Mouse (Mus musculus): ENCODE data around the gene Avp.
"Not testable (repeated sequence)": the region's sequence is repeated elsewhere in the genome, so short reads cannot be mapped to it uniquely, and the experiment has no call there.

Avp gene

DNA sequence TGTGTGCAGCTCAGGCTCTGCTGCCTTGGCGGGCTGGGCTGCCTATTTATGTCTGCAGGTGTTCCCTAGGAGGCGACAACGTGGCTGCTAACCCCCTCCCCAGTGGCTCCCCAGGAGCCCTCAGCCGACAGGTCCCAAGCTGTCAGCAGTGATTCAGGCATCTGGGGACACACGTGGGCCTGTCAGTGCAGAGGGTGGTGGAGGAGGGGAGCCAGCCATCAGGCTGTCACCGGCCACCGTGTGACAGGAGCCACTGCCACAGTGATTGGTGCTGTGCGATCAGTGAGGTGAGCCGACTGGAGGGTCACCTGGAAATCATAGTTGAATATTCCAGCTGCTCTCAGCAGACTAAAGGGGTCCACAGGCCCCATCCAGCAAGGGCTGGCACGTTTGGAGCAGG, at the start of gene Avp:
Avp (minus strand) TSS at position 3 of the 400 bp plus-strand sequence.
- no peak for DNase-seq (ENCODE audit: low spot score in 2 of 2)

- peak; percentile 87 to 96 for DNase-seq (ENCODE audit: low spot score in 2 of 2)
These were observed 47.5 kb upstream of the Avp start, which contains the start of the genes Fastkd5 and Ubox5 for GRCm38 (mm10) chr2:130629839-130630203. Gene Fastkd5, minus strand, starts transcription at chr2:130630027. Gene Ubox5, minus strand, starts transcription at chr2:130630038.

- DNase-seq (ENCODE audit: low spot score in 2 of 2) = no peak
These were observed 46.9 kb upstream of the Avp start for GRCm38 (mm10) chr2:130629080-130629838.

- peak in 1 of 2 experiments; percentile 67 for DNase-seq (ENCODE audit: low spot score in 2 of 2)
These were observed 46.1 kb upstream of the Avp start for GRCm38 (mm10) chr2:130628424-130628823.

GRCm38 (mm10) chr2:130618972-130619371, 36.6 kb upstream of the Avp start:
- no peak for DNase-seq (ENCODE audit: low spot score in 2 of 2)

GRCm38 (mm10) chr2:130613091-130613490, 30.7 kb upstream of the Avp start:
- no peak for DNase-seq (ENCODE audit: low spot score in 2 of 2)

- no peak for DNase-seq (ENCODE audit: low spot score in 2 of 2)
These were observed 19.8 kb upstream of the Avp start for GRCm38 (mm10) chr2:130602195-130602594.

- DNase-seq (ENCODE audit: low spot score in 2 of 2) = no peak
These were observed 16.0 kb upstream of the Avp start for GRCm38 (mm10) chr2:130598399-130598798.

DNA sequence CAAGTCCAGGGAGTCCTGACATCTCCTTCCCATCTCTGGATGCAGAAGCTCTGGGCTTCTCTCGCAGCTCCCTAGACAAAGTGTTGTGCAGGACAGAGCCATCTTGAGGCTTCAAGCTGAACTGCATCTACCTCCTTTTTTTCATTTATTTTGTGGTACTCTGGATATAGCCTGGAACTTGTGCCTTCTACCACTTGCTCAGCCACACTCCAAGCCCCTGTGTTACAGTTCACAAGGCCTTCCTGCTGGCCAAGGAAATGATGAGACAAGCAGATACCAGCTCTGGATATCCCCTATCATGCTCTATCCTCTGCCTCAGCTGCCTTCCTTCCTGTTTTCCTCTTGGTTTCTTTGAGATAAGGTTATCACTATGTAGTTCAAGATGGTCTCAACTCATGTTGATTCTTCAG, 15.3 kb upstream of the Avp start:
- DNase-seq (ENCODE audit: low spot score in 2 of 2) = no peak

DNA sequence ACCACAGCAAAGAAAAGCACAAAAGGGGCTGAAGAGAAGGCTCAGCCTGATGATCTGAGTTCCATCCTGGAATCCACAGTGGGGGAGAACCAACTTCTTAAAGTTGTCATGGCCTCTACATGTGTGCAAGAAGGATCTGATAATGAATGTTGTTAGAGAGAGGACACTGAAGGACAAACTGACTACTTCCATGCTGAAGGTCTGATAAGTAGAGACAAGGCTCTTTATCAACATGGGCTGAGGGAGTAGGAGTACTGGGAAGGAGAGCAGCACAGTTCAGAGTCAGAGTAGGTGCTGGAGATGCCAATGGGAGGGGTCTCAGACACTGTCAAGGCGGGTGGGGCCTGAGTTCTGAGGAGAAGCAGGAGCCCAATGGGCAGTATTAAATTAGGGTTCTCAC, 13.2 kb upstream of the Avp start:
- DNase-seq (ENCODE audit: low spot score in 2 of 2) = no peak

DNA sequence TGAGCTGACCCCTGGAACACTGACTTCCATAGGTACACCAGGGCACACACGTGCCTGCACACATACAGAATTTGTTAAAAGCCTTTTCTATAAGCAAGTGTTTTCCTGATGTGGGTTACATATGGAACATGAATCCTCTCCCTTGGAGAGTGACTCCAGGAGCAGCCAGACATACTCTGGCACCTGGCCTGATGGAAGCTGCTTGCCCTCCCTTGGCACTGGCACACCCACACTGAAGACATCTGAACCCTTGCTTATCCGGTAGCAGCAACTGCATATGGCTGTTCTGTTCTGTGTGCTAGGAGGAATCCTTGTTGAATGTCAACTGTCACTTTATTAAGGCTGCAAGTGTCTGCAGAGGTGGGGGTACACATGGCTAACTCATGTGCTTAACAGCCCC, 8.7 kb upstream of the Avp start:
- no peak for DNase-seq (ENCODE audit: low spot score in 2 of 2)

DNA sequence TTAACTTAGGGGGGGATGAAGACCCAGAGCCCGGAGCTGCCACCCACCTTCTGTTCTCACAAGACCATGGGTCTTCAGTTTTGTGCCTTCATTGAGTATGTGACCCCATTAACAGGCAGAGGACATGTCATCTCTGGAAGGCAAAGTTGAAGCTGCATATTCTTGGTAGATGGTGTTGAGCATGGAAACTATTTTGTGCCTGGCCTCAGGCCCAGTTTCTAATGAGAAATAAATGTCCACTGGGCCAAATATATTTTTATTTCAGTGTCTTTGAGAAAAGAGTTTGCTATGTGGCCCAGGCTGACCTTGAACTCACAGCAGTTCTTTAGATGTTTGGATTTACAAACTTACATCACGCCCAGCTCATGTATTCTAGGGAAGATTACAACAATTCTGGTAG, 7.4 kb upstream of the Avp start:
- no peak for DNase-seq (ENCODE audit: low spot score in 2 of 2)

DNA sequence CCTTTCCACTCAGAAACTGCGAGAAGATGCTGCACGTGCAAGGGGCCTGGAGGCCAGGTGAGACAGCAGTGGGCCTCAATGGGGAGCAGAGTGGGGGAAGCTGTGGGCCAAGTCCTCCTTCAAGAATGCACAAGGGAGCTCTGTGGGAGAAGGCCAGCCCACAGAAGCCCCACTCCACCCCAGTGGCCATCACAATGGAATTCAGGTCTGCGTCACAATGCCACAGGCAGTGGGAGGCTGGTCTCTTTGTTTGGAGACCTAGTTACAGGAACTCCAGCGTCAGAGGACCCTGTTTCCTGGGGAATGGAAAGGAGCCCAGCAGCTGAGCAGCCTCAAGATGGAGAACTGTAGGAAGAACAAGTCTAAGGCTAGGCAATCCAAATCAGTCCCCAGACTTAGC, 6.8 kb upstream of the Avp start:
- DNase-seq (ENCODE audit: low spot score in 2 of 2) = no peak

- DNase-seq (ENCODE audit: low spot score in 2 of 2) = no peak
These were observed 6.0 kb upstream of the Avp start for GRCm38 (mm10) chr2:130588373-130588772.

DNA sequence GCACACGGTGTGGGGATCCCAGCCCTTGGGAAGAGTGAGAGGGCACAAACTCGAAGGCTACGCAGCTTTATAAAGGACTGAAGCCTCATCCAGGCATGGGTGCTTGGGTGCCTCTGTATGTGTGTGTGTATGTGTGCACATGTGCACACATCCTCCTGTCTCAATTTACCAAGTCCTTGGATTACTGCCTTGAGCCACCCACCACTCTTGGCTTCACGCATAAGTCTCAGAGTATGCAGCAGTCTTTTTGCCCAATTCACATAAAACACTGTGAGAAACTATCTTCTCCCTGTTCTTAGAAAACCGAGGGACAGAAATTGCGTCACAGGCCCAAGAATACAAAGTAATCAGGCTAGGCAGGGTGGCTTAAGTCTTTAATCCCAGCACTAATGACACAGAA, 3.7 kb upstream of the Avp start:
- DNase-seq (ENCODE audit: low spot score in 2 of 2) = no peak

DNA sequence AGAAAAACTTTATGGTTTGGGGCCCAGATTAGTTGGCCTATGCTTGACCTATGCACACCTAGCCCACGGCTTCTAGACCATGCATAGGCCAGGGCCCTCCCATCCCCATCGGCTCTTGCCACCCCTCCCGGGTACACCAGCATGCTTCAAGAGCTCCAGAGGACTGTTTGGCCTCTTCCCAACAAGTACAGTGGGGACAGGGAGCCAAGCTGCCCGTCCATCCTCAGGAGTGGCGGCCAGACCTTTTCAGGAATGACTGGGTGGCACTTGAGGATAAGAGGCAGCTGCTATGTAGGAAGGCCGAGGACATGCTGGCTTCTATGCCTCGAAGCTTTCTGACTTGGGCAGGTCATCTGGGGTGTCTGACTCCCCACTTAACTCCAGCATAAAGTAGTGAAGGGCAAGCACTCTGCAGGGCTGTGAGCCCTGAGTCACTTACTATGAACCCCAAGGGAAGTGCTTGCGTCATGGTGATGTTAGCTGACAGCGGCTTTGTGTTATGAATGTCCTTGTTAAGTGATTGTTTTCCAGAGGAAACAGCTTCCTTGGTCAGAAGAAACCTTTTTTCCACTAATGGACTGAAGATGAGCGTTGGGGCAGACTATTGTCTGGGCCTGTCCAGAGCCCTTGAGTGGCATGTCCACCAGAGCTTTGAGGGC, 1.7 kb upstream of the Avp start:
- no peak for DNase-seq (ENCODE audit: low spot score in 2 of 2)

DNA sequence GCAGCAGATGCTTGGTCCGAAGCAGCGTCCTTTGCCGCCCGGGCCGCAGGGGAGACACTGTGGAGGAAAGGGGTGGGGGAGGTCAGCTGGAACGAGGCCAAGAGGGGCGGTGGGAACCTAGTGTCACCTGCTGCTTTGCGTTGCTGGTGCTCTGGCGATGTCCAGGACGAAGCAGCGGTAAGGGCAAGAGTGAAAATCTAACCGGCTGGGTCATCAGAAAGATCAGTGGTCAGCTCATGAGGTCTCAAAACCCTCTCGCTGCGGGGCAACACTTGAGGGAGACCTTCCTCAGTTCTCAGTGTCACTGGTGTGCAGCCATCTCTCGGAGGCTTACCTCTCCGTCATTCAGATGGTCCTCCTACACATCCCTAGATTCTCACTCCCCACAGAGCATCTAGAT, 1.2 kb downstream of the Avp start:
- DNase-seq (ENCODE audit: low spot score in 2 of 2) = no peak

- no peak for DNase-seq (ENCODE audit: low spot score in 2 of 2)
These were observed 2.6 kb downstream of the Avp start for GRCm38 (mm10) chr2:130579791-130580190.

- DNase-seq (ENCODE audit: low spot score in 2 of 2) = peak; percentile 57 to 79
These were observed 4.2 kb downstream of the Avp start for GRCm38 (mm10) chr2:130578148-130578547.

DNA sequence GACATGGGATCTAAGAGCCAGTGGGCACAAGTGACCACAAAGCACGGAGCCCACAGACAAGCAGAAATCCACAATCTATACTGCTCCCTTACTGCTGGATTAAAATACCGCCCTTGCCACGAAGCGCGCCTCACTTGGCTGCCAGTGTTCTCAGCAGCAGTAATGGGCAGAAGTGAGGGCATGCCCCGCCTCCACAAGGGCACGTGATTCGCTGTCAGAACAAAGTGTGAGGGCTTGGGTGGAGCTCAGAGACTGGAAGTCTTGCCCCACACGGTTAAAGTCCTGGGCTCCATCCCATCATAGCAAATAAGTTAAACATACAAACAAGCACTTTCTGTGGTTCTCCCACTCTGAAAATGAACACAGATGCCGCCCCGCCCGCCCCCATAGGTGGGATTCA, 4.7 kb downstream of the Avp start:
- DNase-seq (ENCODE audit: low spot score in 2 of 2) = peak; percentile 56 to 73

DNA sequence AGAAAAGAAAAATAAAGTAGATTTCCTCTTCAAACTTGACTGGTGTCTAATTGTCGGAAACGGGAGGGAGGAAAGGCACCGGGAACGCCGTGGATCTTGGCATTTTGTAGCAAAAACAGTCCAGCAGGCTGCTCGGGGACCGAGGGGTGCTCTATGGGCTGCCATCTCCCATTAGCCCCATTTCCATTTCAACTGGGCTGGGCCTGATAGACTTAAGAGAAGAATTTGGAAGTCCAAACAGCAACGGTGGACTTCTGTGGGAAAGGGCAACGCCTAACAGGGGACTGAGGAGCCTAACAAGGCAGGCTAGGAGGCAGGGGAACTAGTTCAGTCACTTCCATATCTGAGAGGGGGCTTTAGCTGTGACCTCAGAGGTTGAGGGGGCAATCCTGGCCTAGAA, 5.3 kb downstream of the Avp start:
- no peak for DNase-seq (ENCODE audit: low spot score in 2 of 2)

- DNase-seq (ENCODE audit: low spot score in 2 of 2) = not testable (repeated sequence)
These were observed 5.8 kb downstream of the Avp start for GRCm38 (mm10) chr2:130576564-130576963.

GRCm38 (mm10) chr2:130575873-130576272, 6.5 kb downstream of the Avp start, which contains the start of gene Oxt:
Gene Oxt, plus strand, starts transcription at chr2:130576173.
- no peak for DNase-seq (ENCODE audit: low spot score in 2 of 2)

Measured in spleen, postnatal 4 days (tissue).